Mouse (Mus musculus): ENCODE measurements at regions not wholly inside any gene's neighbourhood (a gene's known extent, or its start where the extent isn't known, plus 50 kb on each side); places are given as distances from the start of the nearest gene placed in this dataset.

- H3K27ac ChIP-seq = no peak overlapping the region
- DNase-seq (ENCODE audit: low spot score) (no peak), ATAC-seq (ENCODE audit: low FRiP score) (no peak)
- H3K4me3 ChIP-seq (replicated peaks; ENCODE audit: low read length) = no peak overlapping the region
- H3K4me1 ChIP-seq (replicated peaks; ENCODE audit: control insufficient read depth, insufficient read depth, low read length) = no peaks in the 10 kb centered on the region
- H3K36me3 ChIP-seq (replicated peaks; ENCODE audit: control insufficient read depth, insufficient read depth) = no peaks in the 10 kb centered on the region
- H3K9me3 ChIP-seq (ENCODE audit: control insufficient read depth, low read length) = no peaks in the 10 kb centered on the region
- WGBS = 38% methylated on average over 3 of the region's 3 CpGs
- H3K9ac ChIP-seq = no peak overlapping the region
- H3K27me3 ChIP-seq (ENCODE audit: control insufficient read depth, insufficient read depth, low read length) = no peaks in the 10 kb centered on the region
- H3K4me2 ChIP-seq (replicated peaks) = no peak overlapping the region
Observed at GRCm38 (mm10) chr19:20035223-20035622, 355.5 kb downstream of the Anxa1 start.

DNA sequence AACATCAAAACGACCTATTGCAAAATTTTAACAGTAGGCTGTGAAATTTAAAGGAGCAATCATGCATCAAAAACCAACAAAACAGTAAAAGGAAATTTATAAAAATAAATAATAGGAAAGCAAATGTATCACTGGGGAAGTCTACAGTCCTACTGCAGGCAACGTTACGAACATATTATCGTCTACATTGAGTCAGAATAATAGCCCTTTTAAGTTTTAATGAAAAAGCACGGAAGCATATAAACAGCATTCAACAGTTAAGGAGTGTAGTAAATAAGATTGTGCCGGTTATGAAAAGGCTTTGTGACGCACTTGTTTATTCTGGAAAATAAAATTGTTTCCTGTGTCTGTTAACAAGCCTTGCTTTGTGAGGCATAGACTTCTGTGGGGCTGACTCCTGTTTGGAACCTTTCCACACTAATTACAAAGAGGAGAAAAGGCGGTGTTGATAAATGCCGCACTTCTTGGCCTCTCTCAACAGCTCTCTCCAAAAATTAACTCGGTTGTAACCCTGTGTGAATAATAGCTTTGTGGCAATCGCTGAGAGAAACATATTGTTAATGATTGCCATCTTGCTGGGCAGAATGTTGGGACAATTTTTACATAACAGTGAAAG lies 363.0 kb downstream of the Anxa1 start:
- Histone ChIP-seq H3K9me3 (ENCODE audit: control insufficient read depth, low read length) (no peaks in the 10 kb centered on the region), H3K27me3 (ENCODE audit: control insufficient read depth, insufficient read depth, low read length) (no peaks in the 10 kb centered on the region), H3K4me3 (replicated peaks; ENCODE audit: low read length) (no peak overlapping the region), H3K9ac (no peak overlapping the region), H3K4me2 (replicated peaks) (0 out of 2 replicates have a peak overlapping the region, but pooled peaks have one; percentile 16), H3K36me3 (replicated peaks; ENCODE audit: control insufficient read depth, insufficient read depth) (no peaks in the 10 kb centered on the region), H3K27ac (no peak overlapping the region), H3K4me1 (replicated peaks; ENCODE audit: control insufficient read depth, insufficient read depth, low read length) (no peaks in the 10 kb centered on the region)
- DNase-seq (ENCODE audit: low spot score) = no peak
- 42% methylated on average over 11 of the region's 11 CpGs for WGBS
- peak; percentile 62; the same call in 1 of the 2 replicates for ATAC-seq (ENCODE audit: low FRiP score)

GRCm38 (mm10) chr19:20014114-20014513 lies 376.6 kb downstream of the Anxa1 start:
- no peak overlapping the region for H3K4me3 ChIP-seq (replicated peaks; ENCODE audit: low read length)
- no peaks in the 10 kb centered on the region for H3K27me3 ChIP-seq (ENCODE audit: control insufficient read depth, insufficient read depth, low read length)
- no peaks in the 10 kb centered on the region for H3K9me3 ChIP-seq (ENCODE audit: control insufficient read depth, low read length)
- 0 out of 2 replicates have a peak overlapping the region, but pooled peaks have one; percentile 57 for H3K27ac ChIP-seq
- no peaks in the 10 kb centered on the region for H3K36me3 ChIP-seq (replicated peaks; ENCODE audit: control insufficient read depth, insufficient read depth)
- ATAC-seq (ENCODE audit: low FRiP score) = peak; percentile 62; the same call in 1 of the 2 replicates
- peak; percentile 36 for DNase-seq (ENCODE audit: low spot score)
- no peak overlapping the region for H3K4me2 ChIP-seq (replicated peaks)
- 0 out of 2 replicates have a peak, but pooled peaks cover 3% of the 10 kb centered on the region for H3K4me1 ChIP-seq (replicated peaks; ENCODE audit: control insufficient read depth, insufficient read depth, low read length)
- no peak overlapping the region for H3K9ac ChIP-seq
- WGBS = 52% methylated on average over 4 of the region's 4 CpGs

DNA sequence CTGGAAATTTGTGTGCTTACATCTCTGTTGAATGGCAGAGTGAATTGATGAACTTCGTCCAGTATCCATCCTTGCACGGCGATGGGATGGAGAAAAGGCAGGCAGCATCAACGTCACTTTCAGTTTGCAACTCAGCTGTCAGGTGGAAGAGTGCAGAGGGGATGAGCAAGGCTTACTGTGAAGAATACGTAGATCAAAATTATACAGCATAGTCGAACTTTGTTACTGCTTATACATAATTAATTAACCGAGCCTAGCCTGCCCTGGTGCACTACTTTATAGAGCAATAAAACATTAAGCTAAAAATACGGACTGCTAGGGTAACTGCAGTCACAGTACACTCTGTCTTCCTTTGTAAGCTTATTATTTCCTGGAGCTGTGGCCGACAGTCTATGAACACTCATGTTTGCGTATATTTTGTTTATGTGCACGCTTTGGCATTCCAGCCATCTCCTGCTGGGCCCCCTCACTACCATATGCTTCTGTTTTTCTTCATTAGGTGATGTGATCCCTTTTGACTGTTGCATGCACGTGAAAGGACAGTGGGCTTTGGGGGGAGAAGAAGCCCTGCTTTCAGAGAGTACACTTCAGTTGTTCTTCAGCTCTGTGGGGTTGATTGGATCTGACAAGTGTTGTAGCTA lies 380.8 kb downstream of the Anxa1 start:
- Histone ChIP-seq H3K4me3 (replicated peaks; ENCODE audit: low read length) (no peak overlapping the region), H3K9ac (no peak overlapping the region), H3K36me3 (replicated peaks; ENCODE audit: control insufficient read depth, insufficient read depth) (no peaks in the 10 kb centered on the region), H3K4me2 (replicated peaks) (peak overlapping the region; percentile 23), H3K27ac (no peak overlapping the region), H3K27me3 (ENCODE audit: control insufficient read depth, insufficient read depth, low read length) (no peaks in the 10 kb centered on the region), H3K4me1 (replicated peaks; ENCODE audit: control insufficient read depth, insufficient read depth, low read length) (0 out of 2 replicates have a peak, but pooled peaks cover 3% of the 10 kb centered on the region), H3K9me3 (ENCODE audit: control insufficient read depth, low read length) (no peaks in the 10 kb centered on the region)
- DNase-seq (ENCODE audit: low spot score) (peak; percentile 37), ATAC-seq (ENCODE audit: low FRiP score) (peak; percentile 62)
- WGBS = 63% methylated on average over 12 of the region's 12 CpGs

- Histone ChIP-seq H3K9me3 (ENCODE audit: control insufficient read depth, low read length) (no peaks in the 10 kb centered on the region), H3K27ac (0 out of 2 replicates have a peak overlapping the region, but pooled peaks have one; percentile 12), H3K4me2 (replicated peaks) (no peak overlapping the region), H3K36me3 (replicated peaks; ENCODE audit: control insufficient read depth, insufficient read depth) (no peaks in the 10 kb centered on the region), H3K4me3 (replicated peaks; ENCODE audit: low read length) (no peak overlapping the region), H3K4me1 (replicated peaks; ENCODE audit: control insufficient read depth, insufficient read depth, low read length) (no peaks in the 10 kb centered on the region), H3K27me3 (ENCODE audit: control insufficient read depth, insufficient read depth, low read length) (no peaks in the 10 kb centered on the region), H3K9ac (no peak overlapping the region)
- ATAC-seq (ENCODE audit: low FRiP score) (peak; percentile 72; the same call in 1 of the 2 replicates), DNase-seq (ENCODE audit: low spot score) (peak; percentile 53)
- WGBS = 40% methylated on average over 4 of the region's 4 CpGs
Observed at GRCm38 (mm10) chr19:20005932-20006625, 384.7 kb downstream of the Anxa1 start.

DNA sequence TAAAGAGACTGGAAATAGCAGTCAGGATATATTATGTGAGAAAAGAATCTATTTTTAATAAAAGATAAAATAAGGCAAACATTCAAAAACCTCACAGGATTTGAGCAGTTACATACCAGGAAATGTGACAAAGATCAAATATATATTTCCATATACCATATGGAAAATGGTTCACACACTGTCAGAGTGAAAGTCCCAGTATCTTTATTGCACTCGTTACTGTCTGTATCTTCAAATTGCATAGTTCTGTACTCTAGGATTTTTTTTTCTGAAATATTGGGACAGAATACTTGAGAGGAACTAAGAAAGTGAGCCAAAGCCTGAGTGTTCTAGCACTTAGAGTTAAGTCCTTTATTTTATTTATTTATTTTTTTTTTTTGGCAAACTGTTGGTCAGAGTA lies 403.5 kb downstream of the Anxa1 start:
- no peak overlapping the region for H3K9ac ChIP-seq
- ATAC-seq (ENCODE audit: low FRiP score) = no peak

DNA sequence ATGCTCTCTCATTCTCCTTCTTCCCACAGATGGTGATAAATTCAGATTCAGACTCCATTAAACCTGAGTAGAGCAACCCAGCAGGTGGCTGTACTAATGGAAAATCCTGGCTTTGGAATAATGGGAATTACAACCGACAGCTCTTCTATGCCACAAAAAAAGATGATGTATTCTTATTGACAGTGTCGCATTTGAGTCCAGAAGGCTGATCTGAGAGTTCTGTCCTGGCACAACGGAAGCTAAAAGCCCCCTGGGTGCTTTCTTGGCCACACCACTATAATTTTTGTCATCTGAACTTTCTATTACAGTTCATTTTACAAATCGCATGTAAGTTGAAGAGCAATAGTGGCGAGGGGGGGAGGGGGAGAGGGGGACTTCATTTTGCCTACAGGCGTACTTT lies 411.9 kb downstream of the Anxa1 start:
- Histone ChIP-seq H3K4me1 (replicated peaks; ENCODE audit: control insufficient read depth, insufficient read depth, low read length) (no peaks in the 10 kb centered on the region; the same call in 1 of the 2 replicates), H3K9me3 (ENCODE audit: control insufficient read depth, low read length) (no peaks in the 10 kb centered on the region), H3K9ac (no peak overlapping the region), H3K27me3 (ENCODE audit: control insufficient read depth, insufficient read depth, low read length) (no peaks in the 10 kb centered on the region), H3K36me3 (replicated peaks; ENCODE audit: control insufficient read depth, insufficient read depth) (no peaks in the 10 kb centered on the region), H3K4me3 (replicated peaks; ENCODE audit: low read length) (no peak overlapping the region), H3K4me2 (replicated peaks) (no peak overlapping the region), H3K27ac (no peak overlapping the region)
- WGBS = 74% methylated on average over 6 of the region's 6 CpGs
- no peak for DNase-seq (ENCODE audit: low spot score)
- no peak for ATAC-seq (ENCODE audit: low FRiP score)

More for the DNA sequence above, 403.5 kb downstream of the Anxa1 start:
- H3K4me2 ChIP-seq (replicated peaks) = no peak overlapping the region
- no peak overlapping the region for H3K4me3 ChIP-seq (replicated peaks; ENCODE audit: low read length)
- H3K4me1 ChIP-seq (replicated peaks; ENCODE audit: control insufficient read depth, insufficient read depth, low read length) = no peaks in the 10 kb centered on the region
- no peaks in the 10 kb centered on the region for H3K36me3 ChIP-seq (replicated peaks; ENCODE audit: control insufficient read depth, insufficient read depth)
- 96% methylated on average over 1 of the region's 1 CpGs for WGBS
- no peaks in the 10 kb centered on the region for H3K9me3 ChIP-seq (ENCODE audit: control insufficient read depth, low read length)
- no peak overlapping the region for H3K27ac ChIP-seq
- DNase-seq (ENCODE audit: low spot score) = no peak
- no peaks in the 10 kb centered on the region for H3K27me3 ChIP-seq (ENCODE audit: control insufficient read depth, insufficient read depth, low read length)

- H3K4me1 ChIP-seq (replicated peaks; ENCODE audit: control insufficient read depth, insufficient read depth, low read length) = no peaks in the 10 kb centered on the region; the same call in 1 of the 2 replicates
- no peak overlapping the region for H3K9ac ChIP-seq
- no peak for DNase-seq (ENCODE audit: low spot score)
- no peak for ATAC-seq (ENCODE audit: low FRiP score)
- no peaks in the 10 kb centered on the region for H3K27me3 ChIP-seq (ENCODE audit: control insufficient read depth, insufficient read depth, low read length)
- H3K36me3 ChIP-seq (replicated peaks; ENCODE audit: control insufficient read depth, insufficient read depth) = no peaks in the 10 kb centered on the region
- H3K4me2 ChIP-seq (replicated peaks) = peak overlapping the region; percentile 34
- H3K27ac ChIP-seq = no peak overlapping the region
- no peaks in the 10 kb centered on the region for H3K9me3 ChIP-seq (ENCODE audit: control insufficient read depth, low read length)
- 35% methylated on average over 9 of the region's 9 CpGs for WGBS
- no peak overlapping the region for H3K4me3 ChIP-seq (replicated peaks; ENCODE audit: low read length)
Observed at GRCm38 (mm10) chr19:19977609-19978259, 413.0 kb downstream of the Anxa1 start.

GRCm38 (mm10) chr19:19976776-19977175 lies 414.0 kb downstream of the Anxa1 start:
- no peak for ATAC-seq (ENCODE audit: low FRiP score)
- Histone ChIP-seq H3K4me1 (replicated peaks; ENCODE audit: control insufficient read depth, insufficient read depth, low read length) (no peaks in the 10 kb centered on the region; the same call in 1 of the 2 replicates), H3K36me3 (replicated peaks; ENCODE audit: control insufficient read depth, insufficient read depth) (no peaks in the 10 kb centered on the region), H3K9ac (no peak overlapping the region), H3K4me2 (replicated peaks) (no peak overlapping the region), H3K4me3 (replicated peaks; ENCODE audit: low read length) (no peak overlapping the region), H3K27me3 (ENCODE audit: control insufficient read depth, insufficient read depth, low read length) (no peaks in the 10 kb centered on the region), H3K27ac (no peak overlapping the region), H3K9me3 (ENCODE audit: control insufficient read depth, low read length) (no peaks in the 10 kb centered on the region)
- no peak for DNase-seq (ENCODE audit: low spot score)
- 74% methylated on average over 2 of the region's 2 CpGs for WGBS

Measured in hindbrain, embryonic 14.5 days (tissue).